Mouse (Mus musculus) liver, embryonic 14.5 days (tissue): ENCODE data around the gene Alkbh4. TPM values are rescaled to one million over a fixed set of nuclear protein-coding genes. Genes with fewer than 3 reads are reported as not detected.

ENCODE experiments used
- ATAC-seq: fragments of 200-750 bp; cut with Nextera tagmentation; 2 replicates; pipeline ENCODE4 v1.8.0; 2017; ENCODE audit warnings: moderate number of reproducible peaks, mild to moderate bottlenecking, moderate library complexity; ENCODE audit not compliant: insufficient read depth
- DNase-seq, 3 experiments: peaks; one replicate each; pipeline ENCODE4 v3.0.0-alpha.2; 2012 to 2013; ENCODE audit warnings: low read depth in 3 of 3, low spot score in 3 of 3
- H3K27ac ChIP-seq: fragments of 300-500 bp; sonication (generic); 2 replicates; pipeline ENCODE4 v1.5.1; 2014; ENCODE audit warnings: moderate library complexity, mild to moderate bottlenecking, control low read depth, inconsistent platforms
- H3K27me3 ChIP-seq: fragments of 300-500 bp; sonication (generic); 2 replicates; pipeline ENCODE4 v1.6.1; 2014; ENCODE audit warnings: mild to moderate bottlenecking, low read length, moderate library complexity; ENCODE audit not compliant: control insufficient read depth, insufficient read depth
- H3K36me3 ChIP-seq: fragments of 300-500 bp; sonication (generic); replicated peaks from 2 replicates; pipeline ENCODE4 v1.6.1; 2014; ENCODE audit warnings: low read depth; ENCODE audit not compliant: control insufficient read depth, insufficient read depth
- H3K4me1 ChIP-seq, 2 experiments: fragments of 200-500 bp in 1 of 2; fragments of 300-500 bp in 1 of 2; sonication (generic) in 1 of 2; replicated peaks; 2 replicates each; pipeline ENCODE4 v1.6.1; 2012 to 2014; ENCODE audit warnings: antibody characterized with exemption in 1 of 2, inconsistent platforms in 1 of 2, low read length in 1 of 2; ENCODE audit not compliant: control insufficient read depth in 2 of 2, insufficient read depth in 2 of 2
- H3K4me2 ChIP-seq: fragments of 300-500 bp; sonication (generic); 2 replicates; pipeline ENCODE4 v1.6.1; 2014; ENCODE audit warnings: low read depth, mild to moderate bottlenecking, control low read depth, moderate library complexity
- H3K4me3 ChIP-seq, 2 experiments: fragments of 200-500 bp in 1 of 2; fragments of 300-500 bp in 1 of 2; sonication (generic) in 1 of 2; 2 replicates each; pipeline ENCODE4 v1.5.1; 2012 to 2014; ENCODE audit warnings: low read depth in 2 of 2, low read length in 2 of 2, mild to moderate bottlenecking in 2 of 2, control low read depth in 1 of 2, inconsistent platforms in 1 of 2, moderate library complexity in 1 of 2; ENCODE audit not compliant: insufficient read depth in 1 of 2
- H3K9ac ChIP-seq: fragments of 300-500 bp; sonication (generic); replicated peaks from 2 replicates; pipeline ENCODE4 v1.6.1; 2014; ENCODE audit warnings: mild to moderate bottlenecking, control low read depth, moderate library complexity
- H3K9me3 ChIP-seq: fragments of 300-500 bp; sonication (generic); 2 replicates; pipeline ENCODE4 v1.6.1; 2016; ENCODE audit warnings: low read length, mixed read lengths; ENCODE audit not compliant: control insufficient read depth
- CTCF ChIP-seq: IDR thresholded peaks from 2 replicates; pipeline ENCODE4 v1.5.1; 2016; ENCODE audit warnings: antibody characterized with exemption, low read depth, control low read depth
- EP300 ChIP-seq: IDR thresholded peaks from 2 replicates; pipeline ENCODE4 v1.6.1; 2016; ENCODE audit warnings: antibody characterized with exemption, low read depth
- WGBS: fragments of 180-500 bp; shearing (Covaris S2); extraction: QIAGEN DNeasy Blood & Tissue Kit; methylation state at CpG from one replicate; pipeline ENCODE4 v1.1.7; 2014; ENCODE audit not compliant: insufficient replicate concordance; 5-methylcytosine and 5-hydroxymethylcytosine counted together
- microRNA-seq: library from miRNA; unstranded; fragments of <30 nt; microRNA quantifications from one replicate; pipeline ENCODE4, GENCODE M21; 2016
- polyA plus RNA-seq, 2 experiments: library from polyadenylated mRNA; depleted of rRNA in 1 of 2; stranded (reverse) in 1 of 2; unstranded in 1 of 2; fragments of >200 nt; fragmentation: Nextera tagmentation in 1 of 2; extraction: Ambion mirVana in 1 of 2; gene quantifications; 2 replicates each; pipeline versions ENCODE4 v1.2.1 to v1.2.3; 2012 to 2014

The Alkbh4 gene
- polyA plus RNA-seq, 2 experiments = 7.0 to 8.2 TPM

DNA sequence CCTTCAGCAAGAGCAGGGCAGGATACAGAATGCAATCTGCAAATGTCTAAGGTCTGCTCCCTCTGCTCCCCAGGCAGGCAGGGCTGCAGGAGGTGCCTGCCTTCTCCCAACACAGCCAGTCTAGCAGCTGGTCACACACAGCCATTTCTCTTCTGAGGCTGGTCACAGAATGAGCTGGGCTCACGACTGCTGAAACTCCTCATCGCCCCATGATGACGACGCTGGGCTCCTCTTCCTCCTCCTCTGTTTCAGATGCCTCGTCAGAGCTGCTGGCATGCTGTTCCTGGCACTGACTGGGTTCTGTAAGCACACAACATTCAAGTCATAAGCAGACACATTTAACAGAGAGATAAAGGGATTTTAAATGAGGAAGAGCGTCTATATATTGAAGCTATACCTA is 45.3 kb downstream of the Alkbh4 start:
- Histone ChIP-seq H3K9ac (no peak overlapping the region), H3K4me1 (no peaks in the 10 kb centered on the region), H3K27ac (no peak overlapping the region), H3K27me3 (no peaks in the 10 kb centered on the region), H3K4me2 (no peak overlapping the region), H3K36me3 (peaks cover 12% of the 10 kb centered on the region), H3K4me3 (no peak overlapping the region), H3K9me3 (no peaks in the 10 kb centered on the region)
- DNase-seq (no peak), ATAC-seq (no peak)
- 76% methylated on average over 6 of the region's 6 CpGs for WGBS
- TF ChIP-seq CTCF = no peak
- no peak for TF ChIP-seq EP300

- Histone ChIP-seq H3K27me3 (no peaks in the 10 kb centered on the region), H3K9me3 (no peaks in the 10 kb centered on the region), H3K9ac (no peak overlapping the region), H3K4me2 (no peak overlapping the region), H3K27ac (no peak overlapping the region), H3K4me3 (no peak overlapping the region), H3K4me1 (no peaks in the 10 kb centered on the region), H3K36me3 (peaks cover 12% of the 10 kb centered on the region)
- ATAC-seq = no peak
- WGBS = 73% methylated on average over 6 of the region's 6 CpGs
- DNase-seq = no peak
- no peak for TF ChIP-seq EP300
Observed at GRCm38 (mm10) chr5:136182049-136182448, 46.1 kb downstream of the Alkbh4 start.

DNA sequence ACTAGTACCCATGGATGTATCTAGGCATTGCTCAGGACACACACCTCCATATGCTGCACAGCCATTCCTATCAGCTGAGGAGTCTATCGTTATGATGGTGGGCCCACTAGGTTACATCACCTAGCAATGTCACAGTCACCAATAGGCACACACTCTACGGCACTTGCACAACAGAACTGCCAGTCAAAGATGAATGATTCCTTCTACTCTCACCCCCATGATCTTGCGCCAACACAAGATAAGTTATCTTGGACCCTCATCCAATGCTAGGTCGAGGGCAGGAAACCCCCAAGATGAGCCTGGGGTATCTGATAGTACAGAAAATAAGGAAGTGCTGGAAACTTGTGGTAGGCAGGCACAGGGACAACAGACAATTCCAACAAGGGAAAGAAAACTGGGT is 46.9 kb downstream of the Alkbh4 start:
- Histone ChIP-seq H3K36me3 (peaks cover 15% of the 10 kb centered on the region), H3K27me3 (no peaks in the 10 kb centered on the region), H3K4me1 (no peaks in the 10 kb centered on the region), H3K9ac (no peak overlapping the region), H3K27ac (no peak overlapping the region), H3K4me2 (no peak overlapping the region), H3K9me3 (no peaks in the 10 kb centered on the region), H3K4me3 (no peak overlapping the region)
- ATAC-seq (no peak), DNase-seq (no peak)
- WGBS = 33% methylated on average over 4 of the region's 4 CpGs
- TF ChIP-seq EP300 (no peak), CTCF (no peak)

- Histone ChIP-seq H3K4me3 (no peak overlapping the region), H3K27me3 (no peaks in the 10 kb centered on the region), H3K27ac (no peak overlapping the region), H3K9me3 (no peaks in the 10 kb centered on the region), H3K9ac (no peak overlapping the region), H3K4me1 (no peaks in the 10 kb centered on the region), H3K36me3 (peaks cover 23% of the 10 kb centered on the region), H3K4me2 (no peak overlapping the region)
- TF ChIP-seq CTCF (no peak), EP300 (no peak)
- WGBS = 65% methylated on average over 7 of the region's 7 CpGs
- ATAC-seq = no peak
- no peak for DNase-seq
Observed at GRCm38 (mm10) chr5:136183766-136184165, 47.8 kb downstream of the Alkbh4 start.

DNA sequence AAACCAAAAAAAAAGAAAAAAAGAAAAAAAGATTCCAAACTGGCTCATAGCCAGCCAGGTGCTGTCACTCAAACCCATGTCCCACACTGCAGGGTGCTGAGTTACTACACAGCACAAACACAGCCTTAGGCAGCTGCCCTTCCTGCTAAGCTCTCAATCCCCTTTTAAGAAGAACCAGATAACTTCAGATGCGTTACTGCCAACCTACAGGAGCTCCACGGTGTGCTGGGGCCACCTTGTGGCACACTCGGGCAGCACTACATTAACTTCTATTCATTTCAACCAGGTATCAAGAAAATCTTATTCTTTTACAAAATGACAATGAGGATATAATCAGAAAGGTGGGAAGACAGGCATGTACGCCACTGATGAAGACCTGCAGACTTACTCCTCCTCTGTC is 50.8 kb downstream of the Alkbh4 start:
- Histone ChIP-seq H3K4me2 (no peak overlapping the region), H3K4me1 (no peaks in the 10 kb centered on the region), H3K9me3 (no peaks in the 10 kb centered on the region), H3K27ac (no peak overlapping the region), H3K9ac (no peak overlapping the region), H3K36me3 (peaks cover 30% of the 10 kb centered on the region), H3K4me3 (no peak overlapping the region), H3K27me3 (no peaks in the 10 kb centered on the region)
- ATAC-seq = no peak
- peak; percentile 76 for TF ChIP-seq CTCF
- no peak for TF ChIP-seq EP300
- DNase-seq = no peak
- whole genome bisulfite sequencing = 27% methylated on average over 4 of the region's 4 CpGs

Small RNAs within 50 kb of the gene (microRNA-seq; reads per million reads assigned to microRNA genes)
- gene Mir7035 = not detected

Other genes starting within 250 kb of the Alkbh4 start
- 1.7 and 1.9 TPM in 2 replicates for gene Hspb1, start 248.2 kb upstream of the Alkbh4 start, polyA plus RNA-seq (2012; rRNA removed)
- gene Hspb1, start 248.2 kb upstream of the Alkbh4 start, polyA plus RNA-seq (2014; fragmentation: Nextera tagmentation; extraction: Ambion mirVana) = 1.7 and 1.8 TPM in 2 replicates
- 21.7 and 25.9 TPM in 2 replicates for gene Ywhag, start 201.5 kb upstream of the Alkbh4 start, polyA plus RNA-seq (2012; rRNA removed)
- 26.3 and 30.1 TPM in 2 replicates for gene Ywhag, start 201.5 kb upstream of the Alkbh4 start, polyA plus RNA-seq (2014; fragmentation: Nextera tagmentation; extraction: Ambion mirVana)
- 2.3 and 2.8 TPM in 2 replicates for gene Ssc4d, start 161.6 kb upstream of the Alkbh4 start, polyA plus RNA-seq (2012; rRNA removed)
- 1.5 and 2.1 TPM in 2 replicates for gene Ssc4d, start 161.6 kb upstream of the Alkbh4 start, polyA plus RNA-seq (2014; fragmentation: Nextera tagmentation; extraction: Ambion mirVana)
- gene Zp3, start 156.0 kb upstream of the Alkbh4 start, polyA plus RNA-seq (2012; rRNA removed) = 0.03 TPM in 1 of 2 replicates, not detected in the other
- gene Zp3, start 156.0 kb upstream of the Alkbh4 start, polyA plus RNA-seq (2014; fragmentation: Nextera tagmentation; extraction: Ambion mirVana) = not detected in 2 replicates
- gene Dtx2, start 141.3 kb upstream of the Alkbh4 start, polyA plus RNA-seq (2012; rRNA removed) = 3.4 and 5.0 TPM in 2 replicates
- gene Dtx2, start 141.3 kb upstream of the Alkbh4 start, polyA plus RNA-seq (2014; fragmentation: Nextera tagmentation; extraction: Ambion mirVana) = 5.1 and 5.4 TPM in 2 replicates
- 2.0 and 2.5 TPM in 2 replicates for gene Upk3b, start 97.7 kb upstream of the Alkbh4 start, polyA plus RNA-seq (2012; rRNA removed)
- gene Upk3b, start 97.7 kb upstream of the Alkbh4 start, polyA plus RNA-seq (2014; fragmentation: Nextera tagmentation; extraction: Ambion mirVana) = 2.1 and 2.4 TPM in 2 replicates
- 0.10 TPM in 1 of 2 replicates, not detected in the other for gene Upk3bl, start 81.7 kb upstream of the Alkbh4 start, polyA plus RNA-seq (2012; rRNA removed)
- not detected in 2 replicates for gene Upk3bl, start 81.7 kb upstream of the Alkbh4 start, polyA plus RNA-seq (2014; fragmentation: Nextera tagmentation; extraction: Ambion mirVana)
- gene Rasa4, start 52.2 kb upstream of the Alkbh4 start, polyA plus RNA-seq (2012; rRNA removed) = 1.4 and 1.5 TPM in 2 replicates
- gene Rasa4, start 52.2 kb upstream of the Alkbh4 start, polyA plus RNA-seq (2014; fragmentation: Nextera tagmentation; extraction: Ambion mirVana) = 0.85 and 0.93 TPM in 2 replicates
- gene Polr2j, start 19.5 kb upstream of the Alkbh4 start, polyA plus RNA-seq (2012; rRNA removed) = 94.0 and 101 TPM in 2 replicates
- 160 and 167 TPM in 2 replicates for gene Polr2j, start 19.5 kb upstream of the Alkbh4 start, polyA plus RNA-seq (2014; fragmentation: Nextera tagmentation; extraction: Ambion mirVana)
- gene Lrwd1, start 72 bp upstream of the Alkbh4 start, polyA plus RNA-seq (2012; rRNA removed) = 42.7 and 45.2 TPM in 2 replicates
- gene Lrwd1, start 72 bp upstream of the Alkbh4 start, polyA plus RNA-seq (2014; fragmentation: Nextera tagmentation; extraction: Ambion mirVana) = 34.1 and 37.8 TPM in 2 replicates
- 3.0 and 3.6 TPM in 2 replicates for gene Orai2, start 34.6 kb downstream of the Alkbh4 start, polyA plus RNA-seq (2012; rRNA removed)
- gene Orai2, start 34.6 kb downstream of the Alkbh4 start, polyA plus RNA-seq (2014; fragmentation: Nextera tagmentation; extraction: Ambion mirVana) = 2.2 and 3.0 TPM in 2 replicates
- gene Prkrip1, start 62.8 kb downstream of the Alkbh4 start, polyA plus RNA-seq (2012; rRNA removed) = 5.6 and 16.0 TPM in 2 replicates
- 25.0 and 32.2 TPM in 2 replicates for gene Prkrip1, start 62.8 kb downstream of the Alkbh4 start, polyA plus RNA-seq (2014; fragmentation: Nextera tagmentation; extraction: Ambion mirVana)
- 1.8 and 8.5 TPM in 2 replicates for gene Sh2b2, start 110.4 kb downstream of the Alkbh4 start, polyA plus RNA-seq (2012; rRNA removed)
- gene Sh2b2, start 110.4 kb downstream of the Alkbh4 start, polyA plus RNA-seq (2014; fragmentation: Nextera tagmentation; extraction: Ambion mirVana) = 1.4 and 1.5 TPM in 2 replicates